Mouse (Mus musculus): ENCODE data around the gene Tsg101.
"Not testable (repeated sequence)": the region's sequence is repeated elsewhere in the genome, so short reads cannot be mapped to it uniquely, and the experiment has no call there.

Tsg101 gene

GRCm38 (mm10) chr7:46919551-46920176, at the start of gene Tsg101:
TSS of gene Tsg101 (minus strand) at chr7:46919969.
- DNase-seq (ENCODE audit: extremely low spot score) = peak; percentile 90

- no peak for DNase-seq (ENCODE audit: extremely low spot score)
Measured at GRCm38 (mm10) chr7:46964070-46964469, 44.3 kb upstream of the Tsg101 start.

GRCm38 (mm10) chr7:46962806-46963618, 43.2 kb upstream of the Tsg101 start:
- peak; percentile 84 for DNase-seq (ENCODE audit: extremely low spot score)

GRCm38 (mm10) chr7:46962132-46962531, 42.4 kb upstream of the Tsg101 start:
- no peak for DNase-seq (ENCODE audit: extremely low spot score)

- no peak for DNase-seq (ENCODE audit: extremely low spot score)
Measured at GRCm38 (mm10) chr7:46960991-46961390, 41.2 kb upstream of the Tsg101 start.

GRCm38 (mm10) chr7:46958853-46959252, 39.1 kb upstream of the Tsg101 start:
- no peak for DNase-seq (ENCODE audit: extremely low spot score)

GRCm38 (mm10) chr7:46957831-46958691, 38.3 kb upstream of the Tsg101 start, which contains the start of gene Uevld:
TSS of gene Uevld (minus strand) at chr7:46958527.
- DNase-seq (ENCODE audit: extremely low spot score) = peak; percentile 97

- DNase-seq (ENCODE audit: extremely low spot score) = no peak
Measured at GRCm38 (mm10) chr7:46935847-46936246, 16.1 kb upstream of the Tsg101 start.

- no peak for DNase-seq (ENCODE audit: extremely low spot score)
Measured at GRCm38 (mm10) chr7:46934788-46935187, 15.0 kb upstream of the Tsg101 start.

- no peak for DNase-seq (ENCODE audit: extremely low spot score)
Measured at GRCm38 (mm10) chr7:46931370-46931769, 11.6 kb upstream of the Tsg101 start.

GRCm38 (mm10) chr7:46928291-46928690, 8.5 kb upstream of the Tsg101 start:
- no peak for DNase-seq (ENCODE audit: extremely low spot score)

GRCm38 (mm10) chr7:46922075-46922474, 2.3 kb upstream of the Tsg101 start:
- DNase-seq (ENCODE audit: extremely low spot score) = no peak

GRCm38 (mm10) chr7:46918678-46919371, 944 bp downstream of the Tsg101 start:
- peak; percentile 26 for DNase-seq (ENCODE audit: extremely low spot score)

- no peak for DNase-seq (ENCODE audit: extremely low spot score)
Measured at GRCm38 (mm10) chr7:46916376-46916775, 3.4 kb downstream of the Tsg101 start.

- DNase-seq (ENCODE audit: extremely low spot score) = no peak
Measured at GRCm38 (mm10) chr7:46911250-46911649, 8.5 kb downstream of the Tsg101 start.

- DNase-seq (ENCODE audit: extremely low spot score) = no peak
Measured at GRCm38 (mm10) chr7:46899343-46899742, 20.4 kb downstream of the Tsg101 start.

- no peak for DNase-seq (ENCODE audit: extremely low spot score)
Measured at GRCm38 (mm10) chr7:46895511-46895910, 24.3 kb downstream of the Tsg101 start.

GRCm38 (mm10) chr7:46883304-46883703, 36.5 kb downstream of the Tsg101 start:
- DNase-seq (ENCODE audit: extremely low spot score) = no peak

GRCm38 (mm10) chr7:46881941-46882340, 37.8 kb downstream of the Tsg101 start:
- not testable (repeated sequence) for DNase-seq (ENCODE audit: extremely low spot score)

GRCm38 (mm10) chr7:46880992-46881391, 38.8 kb downstream of the Tsg101 start:
- DNase-seq (ENCODE audit: extremely low spot score) = no peak

- no peak for DNase-seq (ENCODE audit: extremely low spot score)
Measured at GRCm38 (mm10) chr7:46879851-46880250, 39.9 kb downstream of the Tsg101 start.

- no peak for DNase-seq (ENCODE audit: extremely low spot score)
Measured at GRCm38 (mm10) chr7:46877255-46877654, 42.5 kb downstream of the Tsg101 start.
